Mouse (Mus musculus) liver, embryonic 15.5 days (tissue): ENCODE results near the gene Gstp2. TPM values are rescaled to one million over a fixed set of nuclear protein-coding genes. Genes with fewer than 3 reads are reported as not detected.

ENCODE experiments used
- ATAC-seq: fragments of 200-750 bp; cut with Nextera tagmentation; 2 replicates; pipeline ENCODE4 v1.8.0; 2017; ENCODE audit warnings: moderate number of reproducible peaks, mild to moderate bottlenecking, moderate library complexity; ENCODE audit not compliant: insufficient read depth
- H3K27ac ChIP-seq: fragments of 300-500 bp; sonication (generic); replicated peaks from 2 replicates; pipeline ENCODE4 v1.5.1; 2015; ENCODE audit warnings: mild to moderate bottlenecking, inconsistent platforms
- H3K27me3 ChIP-seq: fragments of 300-500 bp; sonication (generic); 2 replicates; pipeline ENCODE4 v1.6.1; 2015; ENCODE audit warnings: mild to moderate bottlenecking, inconsistent platforms
- H3K36me3 ChIP-seq: fragments of 300-500 bp; sonication (generic); replicated peaks from 2 replicates; pipeline ENCODE4 v1.6.1; 2015; ENCODE audit warnings: moderate library complexity, mild to moderate bottlenecking, inconsistent platforms
- H3K4me1 ChIP-seq: fragments of 300-500 bp; sonication (generic); replicated peaks from 2 replicates; pipeline ENCODE4 v1.6.1; 2015; ENCODE audit warnings: inconsistent platforms
- H3K4me2 ChIP-seq: fragments of 300-500 bp; sonication (generic); 2 replicates; pipeline ENCODE4 v1.6.1; 2015; ENCODE audit warnings: moderate library complexity, mild to moderate bottlenecking, inconsistent platforms
- H3K4me3 ChIP-seq: fragments of 300-500 bp; sonication (generic); replicated peaks from 2 replicates; pipeline ENCODE4 v1.5.1; 2015; ENCODE audit warnings: mild to moderate bottlenecking, inconsistent platforms
- H3K9ac ChIP-seq: fragments of 300-500 bp; sonication (generic); 2 replicates; pipeline ENCODE4 v1.6.1; 2015; ENCODE audit warnings: moderate library complexity, mild to moderate bottlenecking, inconsistent platforms
- H3K9me3 ChIP-seq: fragments of 300-500 bp; sonication (generic); replicated peaks from 2 replicates; pipeline ENCODE4 v1.6.1; 2016; ENCODE audit warnings: inconsistent platforms
- WGBS: fragments of 180-500 bp; shearing (Covaris S2); methylation state at CpG from one replicate; pipeline ENCODE4 v1.1.7; 2015; ENCODE audit warnings: mixed read lengths; ENCODE audit not compliant: insufficient replicate concordance; 5-methylcytosine and 5-hydroxymethylcytosine counted together
- polyA plus RNA-seq: library from polyadenylated mRNA; unstranded; fragments of >200 nt; fragmentation: Nextera tagmentation; extraction: Ambion mirVana; gene quantifications from 2 replicates; pipeline ENCODE4 v1.2.1, GENCODE M21; 2015

Gstp2 gene
- polyA plus RNA-seq, 1 experiment from 2014 or later: 8.0 TPM

DNA sequence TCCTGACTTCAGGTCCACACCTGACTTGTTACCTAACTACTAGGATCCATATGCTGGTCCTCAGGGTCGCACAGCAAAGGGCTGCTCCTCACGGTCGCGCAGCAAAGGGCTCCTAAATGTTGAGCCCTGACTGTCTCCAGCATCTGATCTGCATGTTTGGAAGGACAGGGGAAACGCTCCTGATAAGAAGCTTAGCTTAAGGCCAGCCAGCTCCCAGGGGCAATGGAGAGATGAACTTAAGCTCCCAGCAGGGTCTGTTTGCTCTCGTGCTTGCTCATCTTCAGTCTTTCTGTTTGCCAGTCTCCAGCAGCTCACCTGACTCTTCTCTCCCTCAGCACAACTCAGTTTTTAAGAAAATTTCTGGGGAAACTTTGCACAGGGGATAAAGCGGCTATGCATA lies 13.2 kb downstream of the Gstp2 start:
- Histone ChIP-seq H3K27me3 (no peaks in the 10 kb centered on the region), H3K4me2 (no peak overlapping the region), H3K9ac (no peak overlapping the region), H3K4me1 (peaks cover 36% of the 10 kb centered on the region), H3K27ac (peak overlapping the region; percentile 64), H3K4me3 (no peak overlapping the region), H3K9me3 (no peaks in the 10 kb centered on the region), H3K36me3 (0 out of 2 replicates have a peak, but pooled peaks cover 5% of the 10 kb centered on the region)
- ATAC-seq: no peak
- WGBS: 47% methylated on average over 7 of the region's 7 CpGs

DNA sequence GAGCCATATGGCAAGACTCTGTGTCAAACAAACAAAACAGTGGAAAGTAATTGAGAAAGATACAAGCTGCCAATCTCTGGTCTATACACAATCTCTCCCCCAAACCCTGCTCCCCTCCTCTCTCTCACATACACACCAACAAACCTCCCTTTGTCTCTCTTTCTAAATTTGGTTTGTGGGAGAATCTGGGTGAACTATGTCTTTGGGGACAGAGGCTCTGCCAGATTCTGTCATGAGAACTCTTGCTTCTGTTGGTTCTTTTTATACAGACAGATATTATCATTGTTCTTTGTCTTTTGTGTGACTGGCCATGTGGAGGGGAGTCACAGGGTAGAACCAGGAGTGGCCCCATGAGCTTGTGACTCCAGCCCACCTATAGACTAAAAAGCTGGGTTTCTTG lies 18.2 kb downstream of the Gstp2 start:
- H3K27me3 ChIP-seq: no peaks in the 10 kb centered on the region
- H3K9ac ChIP-seq: no peak overlapping the region
- H3K4me1 ChIP-seq: peaks cover 4% of the 10 kb centered on the region; the same call in 1 of the 2 replicates
- no peaks in the 10 kb centered on the region; the same call in 1 of the 2 replicates for H3K9me3 ChIP-seq
- H3K4me3 ChIP-seq: no peak overlapping the region
- no peak for ATAC-seq
- H3K36me3 ChIP-seq: no peaks in the 10 kb centered on the region
- no peak overlapping the region for H3K4me2 ChIP-seq
- H3K27ac ChIP-seq: no peak overlapping the region

DNA sequence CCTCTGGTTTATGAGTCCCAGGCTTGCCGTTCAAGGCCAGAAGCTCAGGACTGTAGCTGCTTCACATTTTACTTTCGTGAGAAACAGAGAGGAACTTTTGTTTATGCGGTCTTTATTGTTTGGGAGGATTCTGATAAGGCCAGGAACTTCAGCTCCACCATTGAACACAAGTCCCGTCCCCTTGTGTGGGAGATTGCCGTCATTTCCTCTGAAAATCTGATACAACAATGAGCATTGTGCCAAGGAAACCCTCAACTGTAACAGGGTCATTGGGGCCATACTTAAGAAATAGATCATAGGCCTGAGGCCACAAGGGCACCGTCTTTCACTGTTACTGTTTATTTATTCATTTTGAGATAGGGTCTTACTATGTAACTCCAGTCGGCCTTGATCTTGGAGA lies 22.6 kb downstream of the Gstp2 start:
- ATAC-seq: no peak
- Histone ChIP-seq H3K4me2 (no peak overlapping the region), H3K4me1 (peaks cover 14% of the 10 kb centered on the region), H3K4me3 (no peak overlapping the region), H3K27me3 (no peaks in the 10 kb centered on the region), H3K27ac (no peak overlapping the region), H3K9me3 (no peaks in the 10 kb centered on the region; the same call in 1 of the 2 replicates), H3K36me3 (no peaks in the 10 kb centered on the region), H3K9ac (no peak overlapping the region)
- WGBS: 43% methylated on average over 7 of the region's 7 CpGs

DNA sequence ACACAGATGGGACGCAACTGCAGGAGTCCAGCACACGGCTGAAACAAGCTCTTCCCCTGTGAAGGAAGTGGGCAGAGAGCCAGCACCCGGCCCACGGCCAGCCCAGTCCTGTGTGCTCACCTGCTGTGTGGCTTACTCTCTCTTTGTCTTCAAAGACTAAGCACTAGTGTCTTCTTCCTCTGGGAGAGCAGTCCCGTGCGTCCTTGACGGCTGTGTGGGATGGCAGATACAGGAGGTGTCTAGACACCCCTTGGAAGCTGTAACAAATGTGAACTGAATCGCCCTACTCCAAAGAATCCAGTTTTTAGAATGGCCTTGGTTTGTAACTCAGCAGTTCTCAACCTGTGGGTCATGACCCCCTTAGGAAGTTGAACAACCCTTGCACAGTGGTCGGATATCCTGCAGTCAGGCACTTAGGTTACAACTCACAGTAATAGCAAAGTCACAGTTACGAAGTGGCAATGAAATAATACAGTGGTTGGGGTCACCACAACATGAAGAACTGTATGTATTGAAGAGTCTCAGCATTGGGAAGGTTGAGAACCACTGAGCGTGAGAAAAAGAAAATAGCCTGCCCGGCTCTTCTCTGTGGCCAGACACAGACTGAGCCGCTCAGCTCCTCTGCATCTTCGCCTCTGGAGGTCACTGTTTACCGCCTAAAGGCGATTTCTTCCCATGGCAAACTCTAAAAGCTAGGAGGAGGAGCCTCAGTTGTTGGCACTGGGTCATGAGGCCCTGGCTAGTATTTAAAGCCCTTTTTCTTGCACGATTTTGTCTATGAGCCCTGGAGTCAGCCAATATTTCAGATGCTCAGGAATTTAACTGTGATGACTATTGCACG lies 26.9 kb downstream of the Gstp2 start:
- WGBS: 33% methylated on average over 18 of the region's 18 CpGs
- H3K9ac ChIP-seq: no peak overlapping the region
- H3K4me3 ChIP-seq: no peak overlapping the region

DNA sequence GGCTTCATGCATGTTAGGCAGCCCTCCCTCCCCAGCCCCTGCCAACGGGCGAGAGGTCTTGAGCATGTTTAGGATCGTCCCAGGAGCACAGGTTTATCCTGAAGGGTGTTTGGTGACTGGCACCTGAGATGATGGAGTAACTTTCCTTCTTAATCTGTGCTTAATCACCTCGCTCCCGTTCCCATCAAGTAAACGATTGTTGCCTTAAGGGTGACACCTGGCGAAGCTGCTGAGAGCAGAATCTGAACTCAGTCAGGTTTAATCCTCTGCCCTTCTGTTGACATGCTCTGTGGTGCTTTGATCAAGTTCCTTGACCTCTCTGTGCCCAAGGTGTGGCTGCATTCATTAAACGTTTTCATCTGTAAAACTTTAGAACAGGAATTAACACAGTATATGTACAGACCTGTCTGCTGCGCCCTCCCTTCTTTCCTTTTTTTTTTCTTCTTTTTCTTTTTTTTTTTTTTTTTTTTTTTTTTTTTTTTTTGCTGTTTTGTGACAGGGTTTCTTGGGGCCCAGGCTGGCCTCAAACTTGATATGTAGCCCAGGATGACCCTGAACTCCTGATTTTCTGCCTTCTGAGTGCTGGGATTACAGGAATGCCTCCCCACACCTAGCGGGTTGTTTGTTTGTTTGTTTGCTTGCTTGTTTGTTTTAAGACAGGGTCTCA lies 27.8 kb downstream of the Gstp2 start:
- WGBS: 66% methylated on average over 10 of the region's 10 CpGs
- Histone ChIP-seq H3K9ac (no peak overlapping the region), H3K9me3 (no peaks in the 10 kb centered on the region), H3K27me3 (no peaks in the 10 kb centered on the region), H3K4me2 (no peak overlapping the region), H3K27ac (no peak overlapping the region), H3K4me1 (peaks cover 42% of the 10 kb centered on the region), H3K36me3 (no peaks in the 10 kb centered on the region), H3K4me3 (no peak overlapping the region)
- no peak for ATAC-seq

More for the DNA sequence above, 26.9 kb downstream of the Gstp2 start:
- H3K4me1 ChIP-seq: peaks cover 36% of the 10 kb centered on the region
- H3K4me2 ChIP-seq: peak overlapping the region; percentile 34; the same call in 1 of the 2 replicates
- no peaks in the 10 kb centered on the region for H3K9me3 ChIP-seq
- H3K27ac ChIP-seq: no peak overlapping the region
- no peaks in the 10 kb centered on the region for H3K36me3 ChIP-seq
- ATAC-seq: peak; percentile 64
- no peaks in the 10 kb centered on the region for H3K27me3 ChIP-seq

DNA sequence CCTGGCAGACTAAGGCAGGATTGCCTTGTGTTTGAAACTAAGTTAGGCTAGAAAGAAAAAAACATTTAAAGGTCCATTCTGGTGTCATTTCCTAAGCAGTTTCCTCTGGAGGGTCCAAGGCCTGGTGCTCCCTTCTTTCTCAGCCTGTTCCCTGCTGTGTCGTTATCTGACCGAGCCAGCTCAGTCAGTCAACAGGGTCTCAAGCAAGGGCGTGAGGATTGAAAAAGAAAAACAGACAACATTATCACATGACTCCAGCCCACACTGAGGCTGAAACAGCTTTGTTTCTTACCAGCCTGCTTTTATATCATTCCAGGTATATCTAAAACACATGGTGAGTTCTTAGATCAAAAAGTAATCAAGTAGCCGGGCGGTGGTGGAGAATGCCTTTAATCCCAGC lies 30.2 kb downstream of the Gstp2 start:
- Histone ChIP-seq H3K4me3 (no peak overlapping the region), H3K36me3 (0 out of 2 replicates have a peak, but pooled peaks cover 6% of the 10 kb centered on the region), H3K4me1 (peaks cover 59% of the 10 kb centered on the region), H3K4me2 (peak overlapping the region; percentile 0; the same call in 1 of the 2 replicates), H3K9ac (no peak overlapping the region), H3K27ac (peak overlapping the region; percentile 78), H3K9me3 (no peaks in the 10 kb centered on the region), H3K27me3 (no peaks in the 10 kb centered on the region)
- 22% methylated on average over 5 of the region's 5 CpGs for WGBS
- ATAC-seq: no peak

DNA sequence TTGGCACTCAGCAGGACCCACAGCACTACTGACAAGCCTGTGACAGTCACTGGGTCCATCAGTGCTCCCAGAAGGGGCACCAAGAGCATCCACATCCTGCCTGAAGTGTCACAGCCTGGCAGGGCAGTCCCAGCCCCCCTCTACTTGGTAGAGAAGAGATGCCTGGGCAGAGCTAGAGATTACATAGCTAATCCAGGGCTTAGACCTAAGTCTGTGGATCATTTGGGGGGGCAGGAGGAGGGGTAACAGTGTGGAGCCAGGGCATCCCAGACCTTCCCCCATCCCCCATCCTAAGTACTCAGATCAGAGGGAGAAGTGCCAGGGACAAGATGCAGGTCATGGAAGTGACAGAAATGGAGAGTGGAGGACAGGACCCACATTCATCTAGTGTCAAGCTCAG lies 31.0 kb downstream of the Gstp2 start:
- Histone ChIP-seq H3K4me1 (peaks cover 59% of the 10 kb centered on the region), H3K9ac (0 out of 2 replicates have a peak overlapping the region, but pooled peaks have one; percentile 2), H3K4me2 (no peak overlapping the region), H3K27me3 (no peaks in the 10 kb centered on the region), H3K4me3 (no peak overlapping the region), H3K27ac (peak overlapping the region; percentile 78), H3K9me3 (no peaks in the 10 kb centered on the region), H3K36me3 (peaks cover 13% of the 10 kb centered on the region)
- ATAC-seq: no peak

DNA sequence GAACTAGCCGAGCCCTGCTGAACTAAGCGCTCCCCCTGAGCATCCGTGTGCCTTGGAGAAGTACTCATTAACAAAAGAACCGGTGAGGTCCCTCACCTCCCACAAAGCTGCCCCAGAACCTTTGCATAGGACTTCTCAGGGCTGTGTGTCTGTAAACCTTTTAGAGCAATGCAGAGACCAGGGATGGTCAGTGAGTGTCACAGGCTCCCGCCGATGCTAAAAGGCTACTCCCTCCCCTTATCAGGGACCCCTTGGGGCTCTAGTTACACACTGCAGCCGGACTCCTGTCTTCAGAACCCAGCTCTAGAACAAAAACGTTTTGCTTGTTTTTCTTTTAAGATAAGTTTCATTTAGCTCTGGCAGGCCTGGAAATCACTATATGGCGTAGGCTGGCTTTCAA lies 32.8 kb downstream of the Gstp2 start:
- peaks cover 45% of the 10 kb centered on the region for H3K4me1 ChIP-seq
- peaks cover 30% of the 10 kb centered on the region for H3K36me3 ChIP-seq
- H3K4me3 ChIP-seq: peak overlapping the region; percentile 83
- peak; percentile 49 for ATAC-seq
- H3K4me2 ChIP-seq: peak overlapping the region; percentile 78
- peak overlapping the region; percentile 80 for H3K27ac ChIP-seq
- H3K27me3 ChIP-seq: no peaks in the 10 kb centered on the region
- WGBS: 9% methylated on average over 9 of the region's 9 CpGs
- H3K9me3 ChIP-seq: no peaks in the 10 kb centered on the region
- peak overlapping the region; percentile 63 for H3K9ac ChIP-seq

DNA sequence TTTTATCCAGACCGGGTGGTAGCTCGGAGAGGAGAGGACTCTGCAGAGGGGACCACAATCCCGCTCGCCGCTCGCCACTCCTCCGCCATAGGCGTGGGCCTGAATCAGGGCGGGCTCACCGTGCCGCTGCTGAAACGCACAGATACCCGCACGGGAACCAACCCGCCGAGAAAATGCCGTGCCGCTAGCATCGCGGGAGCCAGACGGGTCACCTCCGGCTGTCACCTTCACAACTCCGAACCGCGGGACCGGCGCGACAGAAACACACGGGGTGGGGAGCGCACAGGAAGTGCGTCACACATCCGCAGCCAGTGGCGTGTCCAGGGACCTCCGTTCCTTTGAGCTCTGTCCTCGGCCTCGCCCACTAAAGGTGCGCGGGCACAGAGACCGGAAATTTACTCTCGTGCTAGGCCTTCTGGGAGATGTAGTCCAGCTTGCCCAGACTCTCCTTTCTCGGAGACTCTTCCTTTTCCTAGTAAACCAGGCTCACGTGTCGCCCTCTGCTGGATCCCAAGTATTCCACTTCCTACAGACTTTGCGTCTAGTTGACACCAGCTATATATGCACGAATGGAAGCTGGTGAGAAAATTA lies 33.3 kb downstream of the Gstp2 start, which contains the start of gene Ndufv1:
Gene Ndufv1 (minus strand): TSS at position 375 of the 591 bp plus-strand sequence.
- no peaks in the 10 kb centered on the region for H3K27me3 ChIP-seq
- H3K36me3 ChIP-seq: peaks cover 35% of the 10 kb centered on the region
- peak within 1 kb of the TSS; percentile 76 for H3K9ac ChIP-seq
- peak; percentile 98 for ATAC-seq
- H3K27ac ChIP-seq: peak within 1 kb of the TSS; percentile 86
- WGBS: under 1% methylated on average over 45 of the region's 45 CpGs
- H3K4me2 ChIP-seq: peak within 1 kb of the TSS; percentile 78
- H3K4me1 ChIP-seq: peaks cover 45% of the 10 kb centered on the region
- H3K4me3 ChIP-seq: peak within 1 kb of the TSS; percentile 83
- H3K9me3 ChIP-seq: no peaks in the 10 kb centered on the region

DNA sequence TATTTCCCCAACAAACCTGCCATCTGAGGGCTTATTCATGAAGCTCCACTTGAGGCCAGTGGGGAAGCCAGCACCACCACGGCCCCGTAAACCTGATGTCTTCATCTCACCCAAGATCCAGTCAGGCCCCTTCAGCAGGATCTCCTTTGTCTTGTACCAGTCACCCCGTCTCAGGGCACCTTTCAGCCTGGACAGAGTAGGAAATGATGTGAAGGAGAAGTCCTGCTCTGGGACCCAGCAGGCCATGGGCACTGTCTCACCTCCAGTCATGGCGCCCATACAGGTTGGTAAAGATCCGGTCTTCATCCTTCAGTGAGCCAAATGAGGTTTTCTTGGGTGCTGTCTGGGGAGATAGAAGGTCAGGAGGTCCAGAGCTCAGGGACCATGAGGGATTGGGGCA lies 34.7 kb downstream of the Gstp2 start:
- Histone ChIP-seq H3K9me3 (no peaks in the 10 kb centered on the region), H3K9ac (no peak overlapping the region), H3K4me3 (peak overlapping the region; percentile 83), H3K4me1 (peaks cover 41% of the 10 kb centered on the region), H3K27ac (no peak overlapping the region), H3K4me2 (peak overlapping the region; percentile 78), H3K36me3 (peaks cover 50% of the 10 kb centered on the region), H3K27me3 (no peaks in the 10 kb centered on the region)
- ATAC-seq: no peak
- 87% methylated on average over 5 of the region's 5 CpGs for WGBS

DNA sequence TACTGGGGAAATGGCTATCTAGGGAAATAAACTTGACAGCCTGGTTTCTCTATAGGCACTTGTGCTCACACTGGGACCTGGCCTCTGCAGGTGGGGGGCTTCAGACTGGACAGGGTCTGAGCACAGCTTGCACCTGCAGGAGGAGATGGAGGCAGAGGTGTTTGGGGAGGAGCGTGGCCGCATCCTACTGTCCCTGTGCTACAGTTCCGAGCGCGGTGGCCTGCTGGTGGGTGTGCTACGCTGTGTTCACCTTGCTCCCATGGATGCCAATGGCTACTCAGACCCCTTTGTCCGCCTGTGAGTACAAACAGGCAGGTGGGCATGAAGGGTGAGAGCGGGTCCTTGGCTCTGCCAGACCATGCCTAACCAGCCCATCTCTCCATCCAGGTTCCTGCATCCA lies 39.9 kb downstream of the Gstp2 start:
- H3K36me3 ChIP-seq: peaks cover 52% of the 10 kb centered on the region

More for the DNA sequence above, 39.9 kb downstream of the Gstp2 start:
- H3K9ac ChIP-seq: no peak overlapping the region
- no peak overlapping the region for H3K27ac ChIP-seq
- ATAC-seq: no peak
- peaks cover 14% of the 10 kb centered on the region for H3K4me1 ChIP-seq
- H3K9me3 ChIP-seq: no peaks in the 10 kb centered on the region
- no peak overlapping the region for H3K4me3 ChIP-seq
- no peaks in the 10 kb centered on the region for H3K27me3 ChIP-seq
- H3K4me2 ChIP-seq: no peak overlapping the region
- WGBS: 79% methylated on average over 8 of the region's 8 CpGs
